Comparison of ENCODE assay signal across 19 mouse cellular contexts in genomic region chr2:139417506-139417905, GRCm38 (mm10).
"Had no signal": no experiment of that assay in that cellular context is flagged by ENCODE, and none has a peak within 500 bp of the region (broad histone marks: within the 10 kb centered on the region; RNA-seq: fewer than 3 reads in every experiment).

No protein-coding gene starts in this region.

- H3K27me3 ChIP-seq: liver, embryonic 15.5 days; midbrain, embryonic 13.5 days; midbrain, embryonic 15.5 days; neural tube, embryonic 13.5 days; neural tube, embryonic 15.5 days had no signal

- H3K4me2 ChIP-seq: liver, embryonic 15.5 days; lung, embryonic 14.5 days; midbrain, embryonic 13.5 days; midbrain, embryonic 15.5 days; neural tube, embryonic 13.5 days; neural tube, embryonic 15.5 days had no signal

- H3K36me3 ChIP-seq: liver, embryonic 15.5 days; midbrain, embryonic 10.5 days; midbrain, embryonic 13.5 days; midbrain, embryonic 15.5 days; neural tube, embryonic 13.5 days; neural tube, embryonic 15.5 days had no signal

- H3K4me1 ChIP-seq: liver, embryonic 15.5 days; midbrain, embryonic 10.5 days; midbrain, embryonic 13.5 days; midbrain, embryonic 15.5 days; neural tube, embryonic 13.5 days; neural tube, embryonic 15.5 days had no signal

- H3K4me3 ChIP-seq: liver, embryonic 15.5 days; midbrain, embryonic 10.5 days; midbrain, embryonic 13.5 days; midbrain, embryonic 15.5 days; myocyte; neural tube, embryonic 13.5 days; neural tube, embryonic 15.5 days had no signal

- H3K27ac ChIP-seq: liver, embryonic 15.5 days; midbrain, embryonic 10.5 days; midbrain, embryonic 13.5 days; midbrain, embryonic 15.5 days; neural tube, embryonic 13.5 days; neural tube, embryonic 15.5 days had no signal

- H3K9me3 ChIP-seq: liver, embryonic 15.5 days; midbrain, embryonic 10.5 days; midbrain, embryonic 13.5 days; midbrain, embryonic 15.5 days; neural tube, embryonic 13.5 days; neural tube, embryonic 15.5 days had no signal

- H3K9ac ChIP-seq: liver, embryonic 15.5 days; liver, postnatal 0 days; lung, embryonic 14.5 days; midbrain, embryonic 13.5 days; midbrain, embryonic 15.5 days; neural tube, embryonic 13.5 days; neural tube, embryonic 15.5 days had no signal

- ATAC-seq: liver, postnatal 0 days; midbrain, embryonic 13.5 days; midbrain, embryonic 15.5 days had no signal

- DNase-seq: liver, postnatal 0 days; lung, embryonic 14.5 days; lung, postnatal 10 days; lung, postnatal 4 days; retina, postnatal 1 day; right cerebral cortex, adult 18-20 months; right cerebral cortex, postnatal 25 days; right cerebral cortex, postnatal 4 days; spleen, adult 18-20 months; thymus, adult 2 months; thymus, postnatal 25 days; thymus, postnatal 4 days had no signal
